Mouse (Mus musculus): ENCODE data around the gene Map3k10. TPM values are rescaled to one million over a fixed set of nuclear protein-coding genes. Genes with fewer than 3 reads are reported as not detected.

The Map3k10 gene
- total and polyA plus RNA-seq, 3 experiments: 7.8 to 16.7 (median 8.2) TPM

GRCm38 (mm10) chr7:27627707-27628106 lies 46.7 kb downstream of the Map3k10 start:
- no peak for DNase-seq (ENCODE audit: extremely low read depth)
- Histone ChIP-seq H3K4me2 (ENCODE audit: insufficient read depth, low read depth, poor library complexity, severe bottlenecking) (no peak overlapping the region), H3K36me3 (replicated peaks in 1 of 2; ENCODE audit: control insufficient read depth in 1 of 2, insufficient read depth in 1 of 2, low read length in 1 of 2) (peaks cover 52 to 93% of the 10 kb centered on the region in 2 experiments), H3K27ac (ENCODE audit: insufficient read depth, low read depth) (no peak overlapping the region), H3K27me3 (replicated peaks) (no peaks in the 10 kb centered on the region), H3K4me3 (replicated peaks in 1 of 3; ENCODE audit: low read depth in 2 of 3, low read length in 2 of 3, poor library complexity in 1 of 3) (no peak overlapping the region), H3K9me3 (replicated peaks; ENCODE audit: low read length) (no peaks in the 10 kb centered on the region), H3K9ac (ENCODE audit: insufficient read depth, low read depth) (no peak overlapping the region), H3K4me1 (ENCODE audit: control insufficient read depth in 1 of 2, insufficient read depth in 2 of 2) (no peaks in the 10 kb centered on the region), H3K79me2 (replicated peaks; ENCODE audit: control insufficient read depth, extremely low read depth, insufficient read depth, poor library complexity, severe bottlenecking) (no peaks in the 10 kb centered on the region)
- TF ChIP-seq POLR2A (IDR thresholded peaks at IDR 0.05; ENCODE audit: low read depth, low read length) (no peak), USF2 (conservative IDR thresholded peaks at IDR 0.05; ENCODE audit: low read depth, low read length) (no peak), ZNF384 (IDR thresholded peaks at IDR 0.05; ENCODE audit: low read depth, low read length) (no peak), IRF4 (IDR thresholded peaks at IDR 0.05; ENCODE audit: low read depth, low read length) (no peak), MAFK (IDR thresholded peaks at IDR 0.05; ENCODE audit: insufficient replicate concordance, low read length) (no peak), CHD1 (IDR thresholded peaks at IDR 0.05; ENCODE audit: low read depth, low read length) (no peak), TCF12 (IDR thresholded peaks at IDR 0.05; ENCODE audit: low read depth, low read length) (no peak), USF1 (IDR thresholded peaks at IDR 0.05; ENCODE audit: low read depth, low read length) (no peak)
- in situ Hi-C loops (cut with MboI; ENCODE audit: low pct_ligation_motif_present, low pct_unique_long_range_greater_than_20kb, low sequenced_read_pairs): no loop called here
- dilution Hi-C loops (cut with MboI; ENCODE audit: extremely low pct_ligation_motif_present, extremely low pct_unique_long_range_greater_than_20kb, low sequenced_read_pairs): no loop called here

DNA sequence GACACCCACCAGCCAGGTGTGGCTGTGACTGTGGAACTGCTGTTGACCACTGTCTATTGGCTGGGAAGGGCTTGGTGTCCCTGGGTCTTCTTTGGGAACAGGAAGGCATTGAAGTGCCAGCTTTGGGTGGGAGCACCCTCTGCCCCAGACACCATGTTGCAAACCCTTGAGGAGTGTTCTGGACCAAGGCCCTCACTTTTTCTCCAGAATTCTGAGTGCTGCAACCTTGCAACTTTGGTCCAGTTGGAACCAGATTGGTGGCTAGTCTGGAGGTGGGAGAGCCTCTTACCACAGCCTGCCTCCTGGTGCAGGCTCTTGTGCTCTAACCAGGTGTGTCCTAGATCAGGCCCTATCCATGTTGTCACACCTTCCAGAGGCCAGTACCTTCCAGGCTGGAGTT lies 49.4 kb downstream of the Map3k10 start:
- no peaks in the 10 kb centered on the region for H3K27me3 ChIP-seq (replicated peaks)
- H3K36me3 ChIP-seq (replicated peaks in 1 of 2; ENCODE audit: control insufficient read depth in 1 of 2, insufficient read depth in 1 of 2, low read length in 1 of 2): peaks cover 51 to 97% of the 10 kb centered on the region in 2 experiments
- H3K4me2 ChIP-seq (ENCODE audit: insufficient read depth, low read depth, poor library complexity, severe bottlenecking): no peak overlapping the region
- H3K4me3 ChIP-seq (replicated peaks in 1 of 3; ENCODE audit: low read depth in 2 of 3, low read length in 2 of 3, poor library complexity in 1 of 3): no peak overlapping the region
- H3K27ac ChIP-seq (ENCODE audit: insufficient read depth, low read depth): no peak overlapping the region
- dilution Hi-C loops (cut with MboI; ENCODE audit: extremely low pct_ligation_motif_present, extremely low pct_unique_long_range_greater_than_20kb, low sequenced_read_pairs): no loop called here
- no peak for DNase-seq (ENCODE audit: extremely low read depth)
- no peak for TF ChIP-seq E2F4 (IDR thresholded peaks at IDR 0.05; ENCODE audit: insufficient replicate concordance, low read depth, low read length)
- TF ChIP-seq RAD21 (IDR thresholded peaks at IDR 0.05; ENCODE audit: low read depth, low read length): no peak
- TF ChIP-seq ELF1 (IDR thresholded peaks at IDR 0.05; ENCODE audit: low read depth, low read length): no peak
- no peak for TF ChIP-seq KAT2A (IDR thresholded peaks at IDR 0.05; ENCODE audit: insufficient replicate concordance, low read length)
- TF ChIP-seq UBTF (IDR thresholded peaks at IDR 0.05; ENCODE audit: low read depth, low read length): no peak
- TF ChIP-seq ETS1 (conservative IDR thresholded peaks at IDR 0.05; ENCODE audit: low read depth, low read length): no peak
- no peak for TF ChIP-seq MEF2A (IDR thresholded peaks at IDR 0.05; ENCODE audit: borderline replicate concordance, low read depth, low read length)
- TF ChIP-seq MAX (IDR thresholded peaks at IDR 0.05; ENCODE audit: low read length): no peak
- TF ChIP-seq JUND (conservative IDR thresholded peaks at IDR 0.05; ENCODE audit: low read depth, low read length): no peak
- TF ChIP-seq POLR2A (IDR thresholded peaks at IDR 0.05; ENCODE audit: low read depth, low read length): no peak
- no peak for TF ChIP-seq BHLHE40 (IDR thresholded peaks at IDR 0.05; ENCODE audit: low read depth, low read length)
- no peak for TF ChIP-seq MAFK (IDR thresholded peaks at IDR 0.05; ENCODE audit: insufficient replicate concordance, low read length)
- TF ChIP-seq TBP (conservative IDR thresholded peaks at IDR 0.05; ENCODE audit: low read depth, low read length): no peak
- no peak for TF ChIP-seq POLR2AphosphoS2 (IDR thresholded peaks at IDR 0.05; ENCODE audit: low read depth, low read length)
- no peak for TF ChIP-seq GABPA (IDR thresholded peaks at IDR 0.05; ENCODE audit: insufficient replicate concordance, low read depth, low read length)
- no peak for TF ChIP-seq NRF1 (IDR thresholded peaks at IDR 0.05; ENCODE audit: low read depth, low read length)
- no peaks in the 10 kb centered on the region for H3K9me3 ChIP-seq (replicated peaks; ENCODE audit: low read length)
- no peaks in the 10 kb centered on the region for H3K4me1 ChIP-seq (ENCODE audit: control insufficient read depth in 1 of 2, insufficient read depth in 2 of 2)
- H3K9ac ChIP-seq (ENCODE audit: insufficient read depth, low read depth): no peak overlapping the region
- in situ Hi-C loops (cut with MboI; ENCODE audit: low pct_ligation_motif_present, low pct_unique_long_range_greater_than_20kb, low sequenced_read_pairs): no loop called here
- H3K79me2 ChIP-seq (replicated peaks; ENCODE audit: control insufficient read depth, extremely low read depth, insufficient read depth, poor library complexity, severe bottlenecking): no peaks in the 10 kb centered on the region
